Mouse (Mus musculus) v-Abl transformed pro-B cells (cell line): Measurements from ENCODE around the gene Dhrs2.

Experiments
- in situ Hi-C, 2 experiments: fragments of 400-800 bp; cut with MboI; formaldehyde crosslinking; loops; one replicate each; pipeline ENCODE4 v1.15.1; 2025; ENCODE audit not compliant: unreplicated experiment in 2 of 2

The Dhrs2 gene

GRCm38 (mm10) chr14:55221707-55222106, at the start of gene Dhrs2:
TSS of gene Dhrs2 (plus strand) at chr14:55222007.
- in situ Hi-C loops, result no loop called here

- in situ Hi-C loops, result loop anchor here in 1 of 2 experiments (25.0 kb wide), 1 partner anchor 288 kb away; no protein-coding TSS in a partner anchor
These were observed 47.6 kb upstream of the Dhrs2 start for GRCm38 (mm10) chr14:55174164-55174563.

GRCm38 (mm10) chr14:55177274-55177673, 44.5 kb upstream of the Dhrs2 start:
- in situ Hi-C loops, result no loop called here

GRCm38 (mm10) chr14:55180951-55181350, 40.9 kb upstream of the Dhrs2 start:
- in situ Hi-C loops, result no loop called here

- in situ Hi-C loops, result no loop called here
These were observed 38.6 kb upstream of the Dhrs2 start for GRCm38 (mm10) chr14:55183231-55183630.

- in situ Hi-C loops, result no loop called here
These were observed 37.1 kb upstream of the Dhrs2 start for GRCm38 (mm10) chr14:55184640-55185145.

- in situ Hi-C loops, result no loop called here
These were observed 33.3 kb upstream of the Dhrs2 start for GRCm38 (mm10) chr14:55188491-55188890.

GRCm38 (mm10) chr14:55189351-55189769, 32.4 kb upstream of the Dhrs2 start:
- in situ Hi-C loops, result no loop called here

GRCm38 (mm10) chr14:55193354-55193753, 28.5 kb upstream of the Dhrs2 start:
- in situ Hi-C loops, result no loop called here

- in situ Hi-C loops, result no loop called here
These were observed 27.8 kb upstream of the Dhrs2 start for GRCm38 (mm10) chr14:55193876-55194635.

- in situ Hi-C loops, result no loop called here
These were observed 27.0 kb upstream of the Dhrs2 start for GRCm38 (mm10) chr14:55194786-55195185.

GRCm38 (mm10) chr14:55197121-55197520, 24.7 kb upstream of the Dhrs2 start:
- in situ Hi-C loops, result no loop called here

GRCm38 (mm10) chr14:55198187-55198586, 23.6 kb upstream of the Dhrs2 start:
- in situ Hi-C loops, result no loop called here

- in situ Hi-C loops, result no loop called here
These were observed 17.3 kb upstream of the Dhrs2 start for GRCm38 (mm10) chr14:55204544-55204943.

- in situ Hi-C loops, result no loop called here
These were observed 16.6 kb upstream of the Dhrs2 start for GRCm38 (mm10) chr14:55205045-55205750.

- in situ Hi-C loops, result no loop called here
These were observed 13.5 kb upstream of the Dhrs2 start for GRCm38 (mm10) chr14:55208306-55208705.

GRCm38 (mm10) chr14:55213621-55214020, 8.2 kb upstream of the Dhrs2 start:
- in situ Hi-C loops, result no loop called here

GRCm38 (mm10) chr14:55214507-55214906, 7.3 kb upstream of the Dhrs2 start:
- in situ Hi-C loops, result no loop called here

- in situ Hi-C loops, result no loop called here
These were observed 1.4 kb downstream of the Dhrs2 start for GRCm38 (mm10) chr14:55223172-55223571.

- in situ Hi-C loops, result no loop called here
These were observed 12.8 kb downstream of the Dhrs2 start for GRCm38 (mm10) chr14:55234639-55235038.

GRCm38 (mm10) chr14:55236685-55237084, 14.9 kb downstream of the Dhrs2 start:
- in situ Hi-C loops, result no loop called here

GRCm38 (mm10) chr14:55242664-55243063, 20.9 kb downstream of the Dhrs2 start:
- in situ Hi-C loops, result no loop called here
